25 mouse cellular contexts compared by ENCODE assay signal in genomic region chr3:57387593-57387992, GRCm38 (mm10). TPM values are rescaled to one million over a fixed set of nuclear protein-coding genes. Genes with fewer than 3 reads are reported as not detected.
DNase-seq lines count a peak whose midpoint lies in the region; ATAC-seq and TF ChIP-seq lines count a peak whose summit lies in the region.
"Had no signal": no experiment of that assay in that cellular context is flagged by ENCODE, and none has a peak within 500 bp of the region (broad histone marks: within the 10 kb centered on the region; RNA-seq: fewer than 3 reads in every experiment).

No protein-coding gene starts in this region.

- DNase-seq in liver, adult 2 months (ENCODE audit: extremely low read depth, low read depth, low spot score), result peak; percentile 94
- no peak for DNase-seq in liver
- DNase-seq in liver, embryonic 11.5 days (ENCODE audit: low spot score), result no peak
- no peak for DNase-seq in spleen, postnatal 36 days (ENCODE audit: low spot score in 2 of 2)
- DNase-seq: adrenal gland, adult 8-10 months; adrenal gland, postnatal 14 days; adrenal gland, postnatal 36 days; B cell, adult 2 months; cerebellum, adult 11-12 months; cerebellum, adult 2 months; cerebellum, adult 9-10 months; cerebellum, postnatal 10 days; cerebellum, postnatal 25 days had no signal

- H3K79me2 ChIP-seq in liver, adult 2 months (ENCODE audit: control insufficient read depth, insufficient read depth, low read length), result peaks cover 12% of the 10 kb centered on the region; the same call in 1 of the 2 replicates

- TF ChIP-seq CTCF in liver, adult 2 months (IDR thresholded peaks at IDR 0.05; ENCODE audit: low read depth, low read length), result no peak

- H3K27ac ChIP-seq in liver, adult 2 months (replicated peaks; ENCODE audit: insufficient read depth, low read depth, low read length), result peak overlapping the region; percentile 94
- H3K27ac ChIP-seq in liver, embryonic 15.5 days (replicated peaks), result 0 out of 2 replicates have a peak overlapping the region, but pooled peaks have one; percentile 1
- no peak overlapping the region for H3K27ac ChIP-seq in liver, embryonic 11.5 days (ENCODE audit: low read depth, low read length)
- H3K27ac ChIP-seq: embryonic facial prominence, embryonic 10.5 days; embryonic facial prominence, embryonic 12.5 days; forebrain, embryonic 13.5 days; forebrain, embryonic 15.5 days had no signal

- no peaks in the 10 kb centered on the region for H3K9me3 ChIP-seq in liver, embryonic 15.5 days (replicated peaks)
- H3K9me3 ChIP-seq in liver, embryonic 11.5 days (ENCODE audit: control insufficient read depth, low read length), result no peaks in the 10 kb centered on the region
- H3K9me3 ChIP-seq: embryonic facial prominence, embryonic 10.5 days; embryonic facial prominence, embryonic 12.5 days; forebrain, embryonic 13.5 days; forebrain, embryonic 15.5 days had no signal

- peak overlapping the region; percentile 61 for H3K4me3 ChIP-seq in liver, adult 2 months (ENCODE audit: insufficient read depth, low read depth, low read length)
- H3K4me3 ChIP-seq in liver, embryonic 15.5 days (replicated peaks), result 0 out of 2 replicates have a peak overlapping the region, but pooled peaks have one; percentile 9
- no peak overlapping the region for H3K4me3 ChIP-seq in liver, embryonic 11.5 days (ENCODE audit: low read depth, low read length)
- H3K4me3 ChIP-seq: embryonic facial prominence, embryonic 10.5 days; embryonic facial prominence, embryonic 12.5 days; forebrain, embryonic 13.5 days; forebrain, embryonic 15.5 days had no signal

- no peak for TF ChIP-seq POLR2A in liver, adult 2 months (IDR thresholded peaks at IDR 0.05; ENCODE audit: extremely low read depth, insufficient read depth, low read length)

- peak overlapping the region; percentile 5; the same call in 1 of the 2 replicates for H3K4me2 ChIP-seq in liver, embryonic 15.5 days
- no peak overlapping the region for H3K4me2 ChIP-seq in liver, embryonic 11.5 days
- H3K4me2 ChIP-seq: embryonic facial prominence, embryonic 12.5 days; forebrain, embryonic 13.5 days; forebrain, embryonic 15.5 days had no signal

- H3K27me3 ChIP-seq in liver, adult 2 months (ENCODE audit: control insufficient read depth, insufficient read depth, low read length), result no peaks in the 10 kb centered on the region
- no peaks in the 10 kb centered on the region for H3K27me3 ChIP-seq in liver, embryonic 15.5 days
- H3K27me3 ChIP-seq in liver, embryonic 11.5 days (replicated peaks; ENCODE audit: control insufficient read depth, insufficient read depth, low read length), result no peaks in the 10 kb centered on the region
- H3K27me3 ChIP-seq: CH12.LX; embryonic facial prominence, embryonic 12.5 days; forebrain, embryonic 13.5 days; forebrain, embryonic 15.5 days; Patski had no signal

- WGBS in liver, adult 2 months, result 19% methylated on average over 2 of the region's 2 CpGs
- WGBS in liver, embryonic 15.5 days (ENCODE audit: insufficient replicate concordance), result 42% methylated on average over 2 of the region's 2 CpGs
- 65% methylated on average over 2 of the region's 2 CpGs for WGBS in liver, embryonic 11.5 days

- no peak for ATAC-seq in liver, embryonic 15.5 days (ENCODE audit: insufficient read depth)
- ATAC-seq in liver, embryonic 11.5 days (replicated peaks; ENCODE audit: low FRiP score), result no peak
- ATAC-seq: activated CD4-positive, CD25-positive, alpha-beta regulatory T cell, adult 4 months; CD4-positive, CD25-positive, alpha-beta regulatory T cell, adult 4 months; forebrain, embryonic 13.5 days; forebrain, embryonic 15.5 days had no signal

- peak overlapping the region; percentile 73 for H3K9ac ChIP-seq in liver, adult 2 months (ENCODE audit: low read depth, low read length)
- no peak overlapping the region for H3K9ac ChIP-seq in liver, embryonic 15.5 days
- H3K9ac ChIP-seq in liver, embryonic 11.5 days (ENCODE audit: low read depth, low read length), result no peak overlapping the region
- H3K9ac ChIP-seq: embryonic facial prominence, embryonic 12.5 days; forebrain, embryonic 13.5 days; forebrain, embryonic 15.5 days had no signal

- H3K4me1 ChIP-seq in liver, adult 2 months (ENCODE audit: control insufficient read depth, insufficient read depth, low read length), result peaks cover 5% of the 10 kb centered on the region; the same call in 1 of the 2 replicates
- H3K4me1 ChIP-seq in liver, embryonic 15.5 days (replicated peaks), result no peaks in the 10 kb centered on the region
- H3K4me1 ChIP-seq in liver, embryonic 11.5 days (replicated peaks; ENCODE audit: control insufficient read depth, insufficient read depth, low read length), result no peaks in the 10 kb centered on the region
- H3K4me1 ChIP-seq: embryonic facial prominence, embryonic 10.5 days; embryonic facial prominence, embryonic 12.5 days; forebrain, embryonic 13.5 days; forebrain, embryonic 15.5 days had no signal

- no peaks in the 10 kb centered on the region for H3K36me3 ChIP-seq in liver, adult 2 months (ENCODE audit: control insufficient read depth, insufficient read depth, low read length)
- no peaks in the 10 kb centered on the region for H3K36me3 ChIP-seq in liver, embryonic 15.5 days (replicated peaks)
- no peaks in the 10 kb centered on the region for H3K36me3 ChIP-seq in liver, embryonic 11.5 days (ENCODE audit: control insufficient read depth, insufficient read depth, low read length)
- H3K36me3 ChIP-seq: embryonic facial prominence, embryonic 10.5 days; embryonic facial prominence, embryonic 12.5 days; forebrain, embryonic 15.5 days; G1E had no signal

RNA-seq across cellular contexts. Expression of gene Tm4sf4, which starts 37.5 kb away (rescaled TPM):
- total RNA-seq in liver, adult 2 months (2014; rRNA removed), result 144 and 193 TPM in 2 replicates
- polyA plus RNA-seq in liver, adult 2 months (2012; rRNA removed), result 99.2 and 131 TPM in 2 replicates
- polyA plus RNA-seq in liver, embryonic 15.5 days (2015; fragmentation: Nextera tagmentation; extraction: Ambion mirVana), result 54.6 and 72.4 TPM in 2 replicates
- 13.7 and 15.8 TPM in 2 replicates for polyA plus RNA-seq in liver, embryonic 11.5 days (2014; fragmentation: Nextera tagmentation; extraction: Ambion mirVana)
- total RNA-seq: CH12.LX, G1E had no signal
- polyA plus RNA-seq: activated CD4-positive, CD25-positive, alpha-beta regulatory T cell, adult 4 months; CD4-positive, CD25-positive, alpha-beta regulatory T cell, adult 4 months; cerebellum, adult 2 months; cortical plate, adult 2 months; embryonic facial prominence, embryonic 10.5 days; embryonic facial prominence, embryonic 12.5 days; embryonic facial prominence, embryonic 14.5 days; forebrain, embryonic 13.5 days; G1E had no signal
